Mouse (Mus musculus): ENCODE data around the gene Ttc7.

The Ttc7 gene

DNA sequence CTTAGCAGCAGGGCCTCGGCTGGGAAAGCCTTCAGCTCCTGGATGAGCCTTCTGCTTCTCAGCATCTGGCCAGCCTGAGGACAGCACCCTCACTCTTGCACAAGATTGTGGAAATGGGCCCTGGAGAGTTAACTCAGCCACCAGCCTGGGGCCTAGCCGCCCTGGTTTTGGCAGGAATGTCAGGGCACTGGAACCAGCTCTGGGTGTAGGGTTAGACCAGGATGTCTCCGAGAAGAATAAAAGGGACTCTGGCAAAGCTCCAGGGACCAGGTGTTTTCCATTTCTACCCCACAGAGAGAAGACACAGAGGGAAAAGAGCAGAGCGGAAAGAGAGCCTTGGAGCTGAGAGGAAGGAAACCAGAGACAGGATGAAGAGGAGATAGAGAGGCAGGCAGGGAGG lies 84.5 kb downstream of the Ttc7 start:
- no peak for DNase-seq (ENCODE audit: low read depth, low spot score)

DNA sequence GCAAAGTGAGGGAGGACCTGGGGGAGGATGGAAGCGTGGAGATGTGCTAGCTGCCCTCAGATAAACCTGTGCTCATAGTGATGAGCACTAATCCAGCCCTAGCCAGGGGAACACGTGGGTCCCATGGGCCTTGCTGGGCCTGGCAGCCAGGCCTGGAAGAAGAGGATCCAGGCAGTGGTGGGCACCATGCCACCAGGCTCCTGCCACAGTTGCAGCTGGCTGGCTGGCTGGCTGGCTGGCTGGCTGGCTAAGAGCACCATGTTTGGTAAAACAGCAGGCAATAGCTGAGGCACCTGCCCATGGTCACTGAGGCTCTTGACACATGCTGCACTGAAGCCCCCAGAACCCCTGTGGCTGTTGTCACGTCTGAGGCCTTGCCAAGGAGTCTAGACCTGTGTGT lies 85.0 kb downstream of the Ttc7 start:
- peak; percentile 96 for DNase-seq (ENCODE audit: low read depth, low spot score)

DNA sequence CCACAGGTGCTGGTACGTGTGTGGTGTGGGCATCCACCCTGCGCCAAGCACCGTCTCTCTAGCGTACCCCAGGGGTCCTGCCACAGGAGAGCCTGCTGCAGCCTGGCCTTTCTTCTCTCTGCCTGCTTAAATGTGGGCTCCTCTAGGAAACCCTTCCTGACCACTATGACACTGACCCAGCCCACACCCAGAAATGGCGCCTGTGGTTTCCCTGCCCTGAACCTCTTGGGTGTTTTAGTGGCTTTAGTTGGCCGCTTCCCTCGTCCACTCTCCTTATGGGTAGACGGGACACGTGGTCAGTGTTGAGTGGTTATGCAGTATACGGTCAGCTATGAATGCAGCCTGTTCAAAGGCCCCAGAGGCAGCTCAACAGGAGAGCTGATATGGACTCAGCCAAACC lies 85.8 kb downstream of the Ttc7 start:
- no peak for DNase-seq (ENCODE audit: low read depth, low spot score)

DNA sequence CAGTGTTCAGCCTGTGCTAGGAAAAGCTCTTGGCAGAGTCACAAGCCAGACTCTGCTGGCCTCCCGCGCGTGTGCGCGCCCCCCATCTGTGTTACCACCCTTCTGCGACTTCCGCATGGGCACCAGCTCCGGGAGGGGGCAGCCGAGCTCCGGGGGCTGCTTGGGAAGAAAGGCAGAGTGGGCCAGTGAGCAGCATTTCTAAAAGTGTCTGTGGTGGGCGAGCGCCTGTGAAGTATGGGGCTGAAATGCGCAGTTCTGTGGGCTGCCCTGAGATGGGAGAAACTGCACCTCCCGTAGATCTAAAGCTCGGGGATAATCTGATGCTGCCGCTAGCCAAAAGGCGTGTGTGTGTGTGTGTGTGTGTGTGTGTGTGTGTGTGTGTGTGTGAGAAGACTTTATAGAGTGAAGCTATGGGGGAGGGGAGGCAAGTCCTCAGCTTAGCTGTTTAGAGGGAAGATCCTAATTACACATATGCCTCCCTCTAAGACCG lies 86.6 kb downstream of the Ttc7 start:
- DNase-seq (ENCODE audit: low read depth, low spot score), result no peak

DNA sequence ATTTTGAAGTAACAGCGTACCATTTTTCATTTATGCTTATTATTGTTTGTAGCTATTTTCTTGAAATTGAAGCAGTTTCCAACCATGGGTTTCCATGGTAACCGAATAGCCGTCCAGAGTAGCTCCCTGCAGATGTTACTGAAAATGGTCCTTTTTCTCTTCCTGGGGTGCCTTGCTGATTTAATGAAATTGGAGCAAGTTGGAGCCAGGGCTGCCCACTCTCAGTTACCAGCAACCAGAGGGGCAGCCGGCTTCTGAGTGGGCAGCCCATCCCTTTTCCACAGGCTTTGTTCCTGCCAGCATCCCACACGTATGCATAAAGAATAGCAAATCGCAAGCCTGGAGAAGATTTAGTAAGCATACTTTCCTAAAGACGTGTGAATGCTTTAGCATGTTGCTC lies 89.5 kb downstream of the Ttc7 start:
- DNase-seq (ENCODE audit: low read depth, low spot score), result no peak

DNA sequence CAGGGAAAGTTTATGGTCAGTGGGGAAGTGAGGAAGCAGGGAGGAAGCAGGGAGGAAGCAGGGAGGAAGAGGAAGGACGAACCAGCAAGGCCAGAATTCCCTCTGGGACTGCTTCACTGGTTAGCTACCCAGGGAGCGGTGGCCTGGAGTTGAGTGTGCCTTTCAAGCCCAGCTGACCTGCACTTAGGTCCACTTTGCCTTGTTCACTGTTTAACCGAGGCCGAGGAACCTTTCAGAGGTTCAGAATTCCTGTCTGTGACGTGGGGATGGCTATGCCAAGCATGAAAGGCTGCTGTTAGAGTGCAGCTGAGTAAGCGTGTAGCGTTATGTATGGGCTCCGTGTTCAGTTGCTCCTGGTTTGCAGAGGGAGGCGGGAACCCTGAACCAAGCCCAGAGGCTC lies 90.6 kb downstream of the Ttc7 start:
- DNase-seq (ENCODE audit: low read depth, low spot score), result no peak

DNA sequence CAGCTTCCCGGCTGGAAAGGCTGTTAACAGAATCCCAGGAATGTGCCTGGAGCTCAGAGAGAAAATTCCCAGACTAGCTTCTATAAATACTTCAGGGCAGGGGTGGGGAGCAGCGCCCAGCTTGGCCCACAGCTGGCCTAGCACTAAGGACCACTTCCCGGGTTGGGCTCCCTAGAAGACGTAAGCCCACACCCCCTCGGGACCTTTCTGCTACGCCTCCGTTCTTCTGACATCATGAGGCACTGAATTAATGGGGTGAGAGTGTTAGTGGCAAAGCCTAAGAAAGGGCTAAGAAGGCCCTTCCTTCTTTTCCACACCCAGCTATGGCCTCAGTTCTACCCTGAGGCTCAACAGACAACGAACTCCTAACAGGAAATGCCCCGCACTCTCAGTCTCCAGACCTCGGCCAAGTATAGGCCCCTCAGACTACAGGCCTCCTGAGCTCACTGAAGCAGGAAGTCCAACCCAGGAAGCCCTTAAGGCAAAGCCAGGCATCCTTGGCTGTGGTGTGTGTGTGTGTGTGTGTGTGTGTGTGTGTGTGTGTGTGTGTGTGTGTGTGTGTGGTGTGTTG lies 93.3 kb downstream of the Ttc7 start:
- peak; percentile 77 for DNase-seq (ENCODE audit: low read depth, low spot score)

DNA sequence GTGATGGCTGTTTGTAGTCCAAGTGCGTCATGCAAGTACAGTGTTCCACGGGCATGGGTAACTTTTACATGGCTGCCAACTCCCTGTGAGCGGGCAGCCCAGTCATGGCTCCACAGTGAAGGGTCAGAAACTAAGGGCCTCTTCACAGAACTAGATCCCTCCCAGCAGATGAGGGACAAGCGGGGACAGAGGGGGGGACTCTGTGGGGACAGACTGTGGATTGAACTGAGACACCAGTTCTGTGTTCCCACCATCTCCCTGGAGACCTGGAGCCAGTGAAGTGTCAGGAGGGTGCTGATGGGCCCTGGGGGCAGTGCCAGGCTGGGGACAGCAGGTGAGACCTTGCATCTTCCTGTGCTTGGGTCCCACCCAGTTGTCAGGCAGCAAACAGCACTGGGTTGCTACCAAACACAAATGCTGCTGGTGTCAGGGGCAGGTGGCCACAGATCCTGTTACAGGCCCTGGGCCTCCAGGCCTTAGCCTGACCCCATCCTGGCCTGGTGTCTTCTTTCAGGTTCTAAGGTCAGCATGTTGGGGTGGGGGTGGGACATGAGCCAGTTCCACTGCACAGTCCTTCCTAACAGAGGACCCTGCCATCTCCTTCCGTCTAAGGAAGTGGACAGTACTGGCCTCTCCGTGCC lies 94.3 kb downstream of the Ttc7 start:
- DNase-seq (ENCODE audit: low read depth, low spot score), result peak; percentile 98

DNA sequence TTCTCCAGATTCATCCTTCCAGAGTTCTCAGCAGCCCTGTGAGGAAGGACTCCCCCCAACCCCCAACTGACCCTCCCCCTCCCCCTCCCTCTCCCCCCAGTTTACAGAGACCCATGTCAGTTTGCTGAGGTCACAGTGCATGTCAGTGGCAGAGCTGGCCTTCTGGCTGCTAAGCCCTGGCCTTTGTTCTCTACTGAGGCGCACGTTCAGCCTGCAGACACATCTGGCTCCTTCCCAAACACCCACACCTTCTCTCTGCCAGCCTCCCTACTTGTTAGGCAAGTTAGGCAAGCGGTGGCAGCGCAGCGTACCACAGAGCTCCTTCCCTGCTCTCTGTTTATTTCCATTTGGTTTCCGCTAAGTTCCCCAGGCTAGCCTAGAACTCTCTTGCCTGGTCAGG lies 94.8 kb downstream of the Ttc7 start:
- peak; percentile 70 for DNase-seq (ENCODE audit: low read depth, low spot score)

DNA sequence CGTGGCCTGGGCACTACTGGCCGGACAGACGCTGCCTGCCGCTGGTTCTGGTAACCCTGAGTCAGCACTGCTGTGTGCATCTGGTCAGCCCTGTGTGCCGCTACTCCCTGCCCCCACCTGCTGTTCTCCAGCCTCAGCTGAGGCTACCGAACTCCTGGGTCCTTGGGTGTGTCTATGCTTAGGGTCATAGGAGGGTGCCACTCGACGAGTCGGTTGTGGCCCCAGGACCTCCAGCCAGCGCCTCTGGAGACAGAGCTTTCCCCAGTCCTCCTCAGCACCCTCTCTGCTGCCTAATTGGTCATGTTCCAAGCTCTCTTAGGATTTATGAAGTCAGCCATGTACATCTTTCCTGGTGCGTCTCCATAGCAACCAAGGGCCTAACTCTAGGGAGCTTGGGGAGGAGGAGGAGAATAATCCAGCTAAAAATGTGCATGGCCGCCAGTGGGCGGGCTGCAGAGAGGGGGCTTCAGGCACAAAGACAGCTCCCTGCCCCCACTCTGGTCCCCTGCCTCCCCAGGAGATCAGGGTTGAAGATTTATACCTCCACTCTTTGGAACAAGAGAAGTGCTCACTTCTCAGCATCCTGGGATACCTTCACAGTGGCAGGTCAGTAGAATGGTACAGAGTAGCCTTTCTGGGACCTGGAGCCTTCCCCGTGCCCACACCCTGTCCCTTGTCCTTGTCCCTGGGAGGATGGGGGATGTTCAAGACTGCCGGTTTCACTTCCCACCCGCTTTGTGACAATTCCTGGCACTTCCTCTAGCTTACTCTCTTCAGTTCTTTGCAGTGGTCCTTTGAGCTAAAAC lies 95.9 kb downstream of the Ttc7 start:
- DNase-seq (ENCODE audit: low read depth, low spot score), result peak; percentile 86

DNA sequence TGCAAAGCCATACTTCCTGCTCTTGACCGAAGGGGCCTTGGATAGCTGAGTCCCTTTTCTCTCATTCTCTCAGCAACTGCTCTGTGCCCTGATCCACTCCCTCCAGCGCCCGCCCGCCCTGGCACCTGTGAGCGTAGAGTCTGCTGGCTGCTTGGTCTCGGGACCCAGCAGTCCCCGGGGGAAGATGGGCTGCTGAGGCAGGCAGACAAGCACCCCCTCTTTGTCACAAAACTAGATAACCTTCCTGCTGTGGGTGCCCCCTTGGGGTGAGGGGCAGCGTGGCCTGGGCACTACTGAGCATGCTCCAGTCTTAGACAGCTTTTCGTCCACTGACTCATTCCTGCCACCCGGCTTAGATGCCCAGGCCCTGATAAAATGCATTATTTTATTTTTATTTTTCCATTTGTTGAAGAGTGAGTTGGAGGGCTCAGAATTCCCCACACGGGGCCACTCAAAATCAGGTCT lies 96.5 kb downstream of the Ttc7 start:
- DNase-seq (ENCODE audit: low read depth, low spot score), result no peak

DNA sequence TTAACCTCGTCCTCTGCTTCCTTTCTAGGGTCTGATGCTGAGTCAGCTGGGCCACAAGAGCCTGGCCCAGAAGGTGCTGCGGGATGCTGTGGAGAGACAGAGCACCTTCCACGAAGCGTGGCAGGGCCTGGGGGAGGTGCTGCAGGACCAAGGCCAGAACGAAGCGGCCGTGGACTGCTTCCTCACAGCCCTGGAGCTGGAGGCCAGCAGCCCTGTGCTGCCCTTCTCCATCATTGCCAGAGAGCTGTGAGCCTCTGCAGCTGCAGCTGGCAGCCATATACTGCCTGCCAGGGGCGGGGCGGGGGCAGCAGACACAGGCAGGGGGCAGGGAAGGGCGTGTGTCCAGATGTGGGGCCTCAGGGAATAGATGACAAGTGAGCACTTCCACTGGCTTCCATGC lies 97.1 kb downstream of the Ttc7 start:
- no peak for DNase-seq (ENCODE audit: low read depth, low spot score)

DNA sequence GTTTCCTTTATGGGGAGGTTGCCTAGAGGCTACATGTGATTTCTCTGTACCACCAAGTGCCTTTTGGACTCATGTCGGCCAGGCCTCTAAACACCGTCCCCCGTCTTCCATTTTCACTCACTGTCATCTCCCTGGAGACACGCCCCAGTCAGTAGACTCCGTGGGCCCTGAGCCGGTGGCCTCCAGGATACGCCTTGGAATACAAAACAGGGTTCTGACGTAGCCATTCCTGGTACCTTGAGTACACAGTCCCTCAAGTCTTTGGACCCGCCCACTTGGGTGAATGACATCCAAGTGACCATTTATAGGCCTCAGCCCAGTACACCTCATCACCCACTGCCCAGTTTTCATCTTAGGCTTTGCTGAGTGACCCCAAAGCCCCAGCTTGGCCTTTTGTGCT lies 98.0 kb downstream of the Ttc7 start:
- DNase-seq (ENCODE audit: low read depth, low spot score), result no peak

DNA sequence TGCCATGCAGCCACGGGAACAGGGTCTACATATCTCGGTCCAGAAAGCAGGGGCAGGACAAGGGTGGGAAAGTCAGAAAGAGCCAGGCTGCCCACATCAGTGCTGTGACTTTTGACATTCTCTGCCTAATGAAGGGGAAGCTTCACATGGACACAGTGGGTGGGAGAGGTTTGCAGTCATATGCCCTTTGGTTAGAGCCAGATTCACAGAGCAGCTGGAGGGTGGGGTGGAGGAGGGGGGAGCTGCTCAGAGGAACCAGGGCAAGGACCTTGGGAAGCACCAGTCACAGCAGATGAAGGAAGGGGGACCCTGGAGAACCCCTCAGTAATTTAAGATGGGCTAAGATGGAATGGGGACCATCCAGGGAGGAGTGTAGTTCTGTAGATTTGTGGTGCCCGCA lies 103.1 kb downstream of the Ttc7 start:
- DNase-seq (ENCODE audit: low read depth, low spot score), result no peak

DNA sequence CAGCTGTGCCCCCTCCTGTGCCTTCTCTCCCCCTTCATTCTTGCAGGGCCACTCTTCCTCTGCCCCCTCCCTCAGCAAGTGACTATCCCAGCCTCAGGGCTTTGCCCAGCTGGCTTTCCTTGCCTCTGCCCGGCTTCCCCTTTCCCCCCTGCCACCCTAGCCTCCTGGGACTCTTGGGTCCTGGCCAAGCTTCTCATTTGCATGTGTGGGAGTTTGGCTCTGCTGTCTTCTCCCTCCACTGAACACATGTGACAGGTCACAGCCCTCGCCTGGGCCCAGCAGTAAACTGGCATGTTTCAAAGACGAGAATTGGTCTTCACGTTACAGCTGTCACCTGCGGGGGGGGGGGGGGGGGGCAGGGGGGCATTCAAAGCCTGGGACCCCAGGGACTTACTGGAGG lies 104.4 kb downstream of the Ttc7 start:
- DNase-seq (ENCODE audit: low read depth, low spot score), result peak; percentile 59

DNA sequence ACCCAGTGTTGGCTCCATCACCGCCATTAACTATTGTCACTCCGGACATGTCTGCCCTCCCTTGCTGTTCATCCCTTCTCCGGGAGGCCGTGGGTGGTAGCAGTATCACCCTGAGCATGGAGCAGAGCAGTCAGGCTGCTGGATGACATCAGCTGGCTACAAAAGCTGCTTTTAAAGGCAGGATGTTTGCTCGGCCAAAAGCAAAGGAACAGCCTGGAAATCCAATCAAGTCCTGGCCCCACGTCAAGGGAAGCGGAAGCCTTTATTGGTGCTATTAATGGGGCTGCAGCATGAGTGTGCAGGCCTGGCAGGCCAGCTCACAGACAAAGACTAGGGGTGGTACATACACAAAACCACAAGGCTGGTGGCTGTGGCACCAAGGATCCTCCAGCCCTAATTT lies 108.6 kb downstream of the Ttc7 start:
- DNase-seq (ENCODE audit: low read depth, low spot score), result peak; percentile 64

DNA sequence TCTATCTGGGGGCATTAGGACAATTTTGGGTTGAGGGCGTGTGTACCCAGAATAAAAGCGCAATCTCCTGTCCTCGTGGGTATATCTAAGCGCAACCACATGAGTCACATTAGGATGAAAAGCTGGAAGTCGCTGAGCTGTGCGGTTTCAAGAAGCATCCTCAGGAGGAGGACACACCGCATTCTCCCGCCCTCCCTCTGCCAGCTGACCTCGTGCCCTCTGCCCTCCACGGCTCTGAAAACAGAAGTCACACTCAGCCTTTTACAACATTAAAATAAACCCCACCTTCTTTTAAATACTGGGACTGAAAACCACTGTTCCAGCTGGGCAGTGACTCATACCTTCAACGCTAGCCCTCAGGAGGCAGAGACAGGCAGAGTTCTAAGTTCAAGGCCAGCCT lies 114.4 kb downstream of the Ttc7 start:
- DNase-seq (ENCODE audit: low read depth, low spot score), result no peak

DNA sequence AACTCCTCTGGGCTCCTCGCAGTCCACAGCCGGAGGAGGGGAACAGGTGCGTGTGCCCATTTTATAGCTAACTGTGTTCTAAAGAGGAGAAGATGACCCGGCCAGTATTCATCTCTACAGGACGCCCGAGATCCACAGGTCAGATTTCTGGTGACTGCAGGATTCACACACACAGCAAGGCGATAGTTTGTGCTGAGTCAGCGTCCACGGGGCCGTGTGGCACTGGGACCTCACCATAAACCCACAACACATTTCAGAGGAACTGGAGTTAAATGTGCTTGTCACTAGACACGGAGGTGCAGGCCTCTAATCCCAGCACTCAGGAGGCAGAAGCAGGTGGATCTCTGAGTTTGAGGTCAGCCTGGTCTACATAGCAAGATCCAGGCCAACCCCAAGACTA lies 119.8 kb downstream of the Ttc7 start:
- no peak for DNase-seq (ENCODE audit: low read depth, low spot score)

DNA sequence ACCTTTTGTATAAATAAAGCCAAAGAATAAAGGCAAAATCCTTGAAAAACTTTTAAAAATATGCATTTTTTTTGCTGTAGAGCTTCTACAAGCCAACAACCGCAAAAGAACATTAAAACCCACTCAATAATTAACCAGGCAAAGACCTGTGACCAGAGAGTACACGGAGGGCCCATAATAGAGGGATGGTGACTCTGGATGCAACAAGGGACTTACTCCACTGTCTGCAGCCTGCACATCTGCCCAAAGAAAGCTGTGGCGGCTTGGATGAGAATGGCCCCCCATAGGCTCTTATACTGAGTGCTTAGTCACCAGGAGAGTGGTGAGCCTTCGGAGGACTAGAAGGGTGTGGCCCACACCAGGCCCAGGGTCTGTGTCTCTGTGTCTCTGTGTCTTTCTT lies 120.8 kb downstream of the Ttc7 start:
- no peak for DNase-seq (ENCODE audit: low read depth, low spot score)

DNA sequence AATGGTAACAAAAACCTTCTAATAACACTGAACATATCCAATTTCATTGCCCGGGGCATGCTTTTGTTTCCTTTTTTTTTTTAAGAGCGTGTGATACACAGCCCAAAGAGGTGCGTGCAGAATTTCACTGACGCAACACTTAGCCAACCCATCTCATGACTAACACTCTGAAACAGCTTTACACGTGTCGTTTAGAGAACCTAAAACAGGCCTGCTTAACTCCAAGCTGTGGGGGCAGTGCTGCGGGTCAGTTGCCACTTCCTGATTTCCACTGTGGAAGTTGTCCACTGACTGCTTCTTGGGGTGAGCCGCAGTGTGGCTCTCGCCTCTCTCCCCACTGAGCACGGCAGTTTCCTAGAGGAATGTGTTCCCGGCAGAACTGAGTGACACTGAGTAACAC lies 122.9 kb downstream of the Ttc7 start:
- peak; percentile 51 for DNase-seq (ENCODE audit: low read depth, low spot score)

DNA sequence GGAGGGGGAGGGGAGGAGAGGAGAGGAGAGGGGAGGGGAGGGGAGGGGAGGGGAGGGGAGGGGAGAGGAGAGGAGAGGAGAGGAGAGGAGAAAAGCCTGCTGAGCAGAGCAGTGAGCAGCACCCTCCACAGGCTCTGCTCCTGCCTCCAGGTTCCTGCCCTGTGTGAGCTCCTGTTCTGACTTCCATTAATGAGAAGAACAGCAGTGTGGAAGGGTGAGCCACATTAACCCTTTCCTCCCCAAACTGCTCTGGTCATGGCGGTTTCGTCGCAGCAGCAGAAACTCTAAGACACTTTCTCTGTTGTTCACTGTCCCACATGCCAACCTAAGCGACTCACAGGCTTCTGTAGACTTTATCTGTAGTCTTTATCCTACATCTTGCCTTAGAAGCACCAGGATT lies 124.0 kb downstream of the Ttc7 start:
- DNase-seq (ENCODE audit: low read depth, low spot score), result no peak

DNA sequence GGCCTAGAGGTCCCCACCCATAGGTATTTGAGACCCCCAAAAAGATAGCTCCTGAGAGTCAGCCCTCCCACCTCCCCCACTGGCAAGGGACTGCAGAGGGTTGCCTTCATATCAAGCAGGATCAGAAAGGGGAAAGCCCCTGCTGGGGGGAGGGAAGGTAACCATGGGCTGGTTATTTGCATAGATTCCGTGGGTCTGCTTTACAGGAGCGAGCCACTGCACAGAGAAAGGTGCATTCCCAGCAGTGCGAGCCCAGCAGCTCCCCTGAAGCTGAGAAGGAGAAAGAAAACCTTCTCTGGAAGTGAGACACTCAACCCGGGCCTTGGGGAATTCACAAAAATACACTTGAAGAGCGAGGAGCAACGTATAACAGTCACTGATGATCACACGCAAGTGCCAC lies 135.4 kb downstream of the Ttc7 start:
- DNase-seq (ENCODE audit: low read depth, low spot score), result no peak

DNA sequence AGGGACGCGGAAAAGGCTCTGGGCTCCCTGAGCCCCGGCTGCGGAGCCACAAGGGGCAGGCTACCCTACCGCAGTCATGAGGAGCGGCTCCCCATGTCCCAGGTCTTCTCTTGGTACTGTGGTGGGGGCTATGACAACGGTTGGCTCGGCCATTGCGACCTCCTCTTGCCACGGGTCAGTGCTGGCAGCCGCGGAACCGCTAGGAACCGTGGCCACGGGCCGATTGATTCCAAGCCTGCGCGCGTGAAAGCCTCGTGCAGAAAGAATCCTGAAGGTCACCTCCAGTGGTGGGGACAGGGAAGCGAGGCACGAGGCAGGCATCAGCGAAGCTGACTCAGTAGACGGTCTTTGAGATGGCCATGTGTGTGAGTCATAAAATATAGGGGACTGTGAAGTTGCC lies 144.8 kb downstream of the Ttc7 start, which contains the start of gene Stpg4:
Gene Stpg4, minus strand, starts transcription at position 231 of the 400 bp plus-strand sequence.
- DNase-seq (ENCODE audit: low read depth, low spot score), result no peak

Measured in skeletal muscle tissue, adult 2 months (tissue).